Mouse (Mus musculus) brain, embryonic 18.5 days (tissue): ENCODE results near the gene Rora.

Experiments
- DNase-seq: peaks from one replicate; pipeline ENCODE4 v3.0.0-alpha.2; 2012; ENCODE audit warnings: low read depth, low spot score

Rora gene

GRCm38 (mm10) chr9:68653211-68654038 lies at the start of gene Rora:
Rora (plus strand) TSS chr9:68653786.
- peak; percentile 71 for DNase-seq

- DNase-seq = no peak
Measured at GRCm38 (mm10) chr9:68614006-68614405, 39.6 kb upstream of the Rora start.

- no peak for DNase-seq
Measured at GRCm38 (mm10) chr9:68617116-68617515, 36.5 kb upstream of the Rora start.

GRCm38 (mm10) chr9:68620036-68620435 lies 33.5 kb upstream of the Rora start:
- no peak for DNase-seq

GRCm38 (mm10) chr9:68620441-68620840 lies 33.1 kb upstream of the Rora start:
- no peak for DNase-seq

- DNase-seq = no peak
Measured at GRCm38 (mm10) chr9:68624981-68625380, 28.6 kb upstream of the Rora start.

- DNase-seq = no peak
Measured at GRCm38 (mm10) chr9:68637301-68637700, 16.3 kb upstream of the Rora start.

- no peak for DNase-seq
Measured at GRCm38 (mm10) chr9:68641123-68641522, 12.5 kb upstream of the Rora start.

GRCm38 (mm10) chr9:68648061-68648460 lies 5.5 kb upstream of the Rora start:
- no peak for DNase-seq

- DNase-seq = no peak
Measured at GRCm38 (mm10) chr9:68654039-68654332, 400 bp downstream of the Rora start.

- no peak for DNase-seq
Measured at GRCm38 (mm10) chr9:68654333-68655017, 889 bp downstream of the Rora start.

- DNase-seq = no peak
Measured at GRCm38 (mm10) chr9:68655018-68656005, 1.7 kb downstream of the Rora start.

- no peak for DNase-seq
Measured at GRCm38 (mm10) chr9:68656076-68656795, 2.6 kb downstream of the Rora start.

- DNase-seq = no peak
Measured at GRCm38 (mm10) chr9:68656796-68657130, 3.2 kb downstream of the Rora start.

- DNase-seq = no peak
Measured at GRCm38 (mm10) chr9:68670731-68671130, 17.1 kb downstream of the Rora start.

- DNase-seq = no peak
Measured at GRCm38 (mm10) chr9:68672459-68672858, 18.9 kb downstream of the Rora start.

- no peak for DNase-seq
Measured at GRCm38 (mm10) chr9:68673221-68673620, 19.6 kb downstream of the Rora start.

- no peak for DNase-seq
Measured at GRCm38 (mm10) chr9:68679871-68680374, 26.3 kb downstream of the Rora start.

GRCm38 (mm10) chr9:68683938-68684337 lies 30.4 kb downstream of the Rora start:
- DNase-seq = no peak

- no peak for DNase-seq
Measured at GRCm38 (mm10) chr9:68685562-68685961, 32.0 kb downstream of the Rora start.

GRCm38 (mm10) chr9:68687251-68687874 lies 33.8 kb downstream of the Rora start:
- no peak for DNase-seq
